Mouse (Mus musculus) telencephalon, adult 2 months (tissue): ENCODE data around the gene Grb7.

Experiments used
- DNase-seq: peaks from one replicate; pipeline ENCODE4 v3.0.0-alpha.2; 2011; ENCODE audit warnings: low read depth, low spot score

Grb7 gene

DNA sequence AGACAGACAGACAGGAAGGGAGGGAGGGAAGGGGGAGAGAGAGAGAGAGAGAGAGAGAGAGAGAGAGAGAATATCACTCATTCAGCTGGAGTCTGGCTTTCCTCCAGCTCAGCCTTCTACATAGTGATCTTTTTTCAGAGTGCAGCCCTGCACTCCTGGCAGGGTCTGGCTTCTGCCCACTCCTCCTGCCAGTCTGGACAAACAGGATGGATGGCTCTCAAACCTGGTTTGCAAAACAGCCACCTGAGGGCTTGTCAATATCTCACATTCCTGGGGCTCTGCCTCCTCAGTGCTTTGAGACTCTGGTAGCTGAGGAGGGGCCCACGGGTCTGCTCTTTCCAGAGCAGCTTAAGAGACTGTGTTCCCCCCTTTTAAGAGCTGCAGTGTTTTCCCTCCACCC, 956 bp upstream of the Grb7 start:
- no peak for DNase-seq

DNA sequence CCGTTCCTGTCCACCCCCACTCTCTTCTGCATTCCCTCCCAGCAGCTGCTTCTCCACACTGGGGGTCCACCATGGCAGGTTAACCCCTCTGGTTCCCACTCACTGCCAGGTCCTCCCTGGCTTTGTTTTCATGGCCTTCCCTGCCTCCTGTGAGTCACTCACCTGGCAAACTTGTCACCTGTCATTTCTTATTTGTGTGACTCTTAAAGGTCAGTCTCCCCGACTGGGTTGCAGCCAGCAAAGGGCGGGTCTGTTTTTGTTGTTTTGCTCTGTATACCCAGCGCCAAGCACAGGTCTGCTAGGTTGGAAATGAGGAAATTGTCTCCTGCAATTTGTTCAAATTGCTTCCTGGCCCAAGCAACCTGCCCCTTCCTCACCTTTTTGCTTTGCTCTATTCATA, 515 bp upstream of the Grb7 start:
- DNase-seq: no peak

DNA sequence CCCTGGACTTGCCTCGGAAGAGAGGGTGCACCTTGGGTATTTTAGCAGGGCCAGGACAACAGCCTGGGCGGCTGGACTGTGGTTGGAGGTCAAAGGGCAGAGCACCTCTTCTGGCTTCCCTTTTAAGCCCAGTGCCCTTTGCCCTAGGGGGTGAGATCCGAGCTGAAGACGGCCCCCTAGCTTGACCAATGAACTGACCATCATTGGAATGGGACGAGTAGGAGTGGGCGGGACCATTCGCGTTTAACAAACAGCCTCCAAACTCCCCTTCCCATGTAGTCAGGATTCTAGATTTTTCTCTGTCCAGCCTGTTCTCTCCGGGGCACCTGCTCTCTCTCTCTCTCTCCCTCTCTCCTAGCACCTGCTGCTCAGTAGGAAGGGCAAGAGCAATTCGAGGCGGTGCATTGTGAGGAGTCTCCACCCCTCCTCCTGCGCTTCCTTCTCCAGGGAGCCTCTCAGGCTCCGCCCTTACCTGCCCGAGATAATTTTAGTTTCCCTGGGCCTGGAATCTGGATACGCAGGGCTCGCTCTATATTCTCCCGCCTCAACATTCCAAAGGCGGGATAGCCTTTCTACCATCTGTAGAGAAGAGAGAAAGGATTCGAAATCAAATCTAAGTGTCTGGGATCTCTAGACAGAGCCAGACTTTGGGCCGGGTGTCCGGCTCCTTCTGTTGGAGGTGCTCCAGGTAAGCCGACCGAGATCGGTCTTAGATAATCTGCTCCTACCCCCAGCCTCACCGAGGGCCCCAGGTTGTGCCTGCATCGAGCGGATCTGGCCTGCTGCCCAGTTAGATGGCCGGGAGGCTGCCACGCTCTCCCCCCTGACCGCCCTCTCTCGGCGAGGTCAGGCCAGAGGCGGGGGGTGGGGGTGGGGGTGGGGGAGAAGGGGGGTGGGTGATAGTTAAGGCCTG, 624 bp downstream of the Grb7 start:
- DNase-seq: no peak

DNA sequence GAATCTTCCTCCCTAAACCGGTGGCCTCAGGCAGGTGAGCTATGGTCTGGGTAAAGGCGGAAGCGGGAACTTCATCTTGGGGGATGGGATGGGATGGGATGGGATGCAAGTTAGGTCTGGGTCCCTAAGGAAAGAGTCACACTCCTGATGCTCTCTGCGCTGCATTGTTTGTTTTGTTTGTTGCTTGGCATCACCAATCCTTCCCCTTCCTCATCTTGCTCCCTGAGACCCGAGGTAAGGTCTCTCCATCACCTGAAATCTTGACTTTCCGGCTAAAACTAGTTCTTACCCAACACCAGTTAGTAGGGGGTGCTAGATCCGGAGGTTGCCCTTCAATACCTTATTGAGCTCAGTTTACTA, 1.3 kb downstream of the Grb7 start:
- no peak for DNase-seq

DNA sequence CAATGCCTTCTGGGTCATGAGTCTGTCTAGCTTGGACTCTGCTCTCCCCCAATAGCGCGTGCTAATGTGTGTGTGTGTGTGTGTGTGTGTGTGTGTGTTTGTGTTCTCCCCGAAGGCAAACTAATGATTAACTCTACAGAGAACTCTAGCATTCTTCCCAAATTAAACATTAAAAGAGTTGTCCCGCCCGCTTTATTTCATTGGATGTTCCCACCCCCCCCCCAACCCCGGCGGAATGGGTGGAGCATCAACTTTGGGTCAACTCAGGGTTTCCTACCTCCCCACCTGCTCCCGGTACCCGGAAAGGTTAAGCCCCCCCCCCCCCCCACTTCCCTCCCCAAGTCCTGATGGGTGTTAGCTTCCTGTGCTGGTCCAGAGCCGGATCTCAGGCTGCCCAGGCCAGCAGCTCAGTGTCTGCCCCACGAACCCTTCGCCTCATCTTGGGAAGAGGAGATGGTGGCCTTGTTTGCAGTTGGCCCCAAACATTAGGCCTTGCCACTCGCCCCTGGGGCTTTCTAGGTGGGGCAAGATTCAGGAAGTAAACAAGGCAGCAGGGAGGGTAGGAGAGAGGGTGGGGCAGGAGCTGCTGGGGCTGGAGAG, 2.1 kb downstream of the Grb7 start:
- no peak for DNase-seq

DNA sequence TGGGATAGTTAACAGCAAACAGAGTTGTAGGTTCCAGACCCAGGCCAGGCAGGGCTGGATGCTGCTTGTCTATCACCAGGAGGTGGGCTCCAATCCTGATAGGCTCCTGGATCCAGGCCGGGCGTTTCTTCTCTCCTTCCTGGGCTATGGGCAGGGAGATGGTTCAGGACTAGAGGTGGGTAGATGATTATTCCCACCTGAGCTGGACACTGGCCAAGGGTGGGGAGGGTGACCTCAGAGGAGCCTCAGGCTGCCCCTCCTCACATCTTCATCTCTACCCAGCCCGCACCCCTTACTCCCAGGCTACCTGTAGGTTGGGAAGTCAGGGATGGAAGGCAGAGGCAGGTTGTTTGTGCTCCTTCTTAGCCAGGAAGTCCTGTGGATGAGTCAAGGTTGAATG, 3.2 kb downstream of the Grb7 start:
- no peak for DNase-seq

DNA sequence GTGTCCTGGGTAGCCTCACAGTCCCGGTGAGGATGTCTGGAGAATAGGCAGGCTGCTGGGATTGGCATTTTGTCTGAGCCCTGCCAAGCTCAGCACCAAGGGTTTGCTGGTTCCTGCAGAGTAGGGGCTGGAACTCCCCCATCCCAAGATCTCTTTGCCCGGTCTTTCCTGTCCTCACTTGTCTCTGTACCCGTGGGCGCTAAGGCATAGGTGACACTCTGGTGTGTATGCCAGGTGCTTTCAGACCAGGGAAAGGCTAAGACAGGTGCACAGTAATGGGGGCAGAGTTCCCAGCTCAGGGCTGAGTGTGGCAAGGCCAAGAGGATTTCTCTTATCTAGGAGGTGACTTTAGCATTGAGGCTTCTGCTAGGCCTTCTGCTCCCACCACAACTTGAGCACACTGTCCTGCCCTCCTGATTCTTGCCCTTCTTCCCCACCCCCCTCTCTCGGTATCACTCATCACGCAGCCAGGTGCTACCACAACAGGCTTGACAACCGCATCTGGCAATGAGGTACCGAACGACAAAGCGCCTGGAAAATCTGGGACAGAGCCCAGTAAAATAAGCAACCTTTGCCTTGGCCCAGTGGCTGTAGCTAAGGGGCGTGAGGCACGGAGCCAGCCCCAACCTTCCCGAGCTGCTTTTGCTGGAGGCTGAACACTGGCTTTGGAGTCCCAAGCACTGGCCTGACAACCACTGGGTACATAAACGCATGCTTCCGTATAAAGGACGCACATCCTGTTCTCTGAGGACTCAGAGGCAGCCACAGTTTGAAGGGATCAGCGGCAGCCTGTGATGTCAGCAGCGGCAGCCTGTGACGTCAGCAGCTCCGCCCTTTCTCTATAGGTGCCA, 4.0 kb downstream of the Grb7 start:
- DNase-seq: no peak

DNA sequence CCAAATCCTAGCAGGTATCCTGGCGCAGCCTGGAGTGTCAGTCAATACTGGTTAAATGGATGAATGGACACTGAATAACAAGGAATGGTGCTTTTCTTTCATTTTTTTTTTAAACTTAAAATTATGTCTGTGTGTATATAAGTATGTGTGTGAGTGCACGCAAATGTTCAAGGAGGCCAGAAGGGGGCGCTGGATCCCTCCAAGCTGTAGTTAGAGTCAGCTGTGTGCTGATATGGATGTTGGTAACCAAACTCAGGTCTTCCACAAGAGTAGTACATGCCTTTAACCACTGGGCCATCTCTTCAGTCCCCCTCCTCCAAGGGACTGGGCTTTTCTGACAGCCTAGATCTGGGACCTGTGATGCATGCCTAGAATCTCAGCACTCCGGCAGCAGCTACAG, 9.3 kb downstream of the Grb7 start:
- DNase-seq: no peak

DNA sequence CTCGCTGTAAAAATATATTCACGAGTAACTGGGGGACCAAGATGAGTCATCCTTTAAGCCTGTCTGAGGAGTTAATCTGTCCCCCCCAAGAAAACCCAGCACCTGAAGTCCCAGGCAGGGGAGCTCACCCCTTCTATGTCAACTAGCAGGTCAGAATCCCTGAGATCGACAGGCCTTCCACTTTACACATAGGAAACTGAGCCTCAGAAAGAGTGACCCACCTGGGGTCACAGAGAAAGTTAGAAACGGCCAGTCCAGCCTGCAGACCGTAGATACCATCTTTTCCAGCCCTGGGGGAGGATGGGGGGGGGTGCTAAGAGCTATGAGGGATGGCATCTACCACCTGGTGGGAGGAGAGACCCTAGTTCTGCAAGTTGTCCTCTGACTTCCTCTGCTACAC, 10.4 kb downstream of the Grb7 start:
- no peak for DNase-seq

DNA sequence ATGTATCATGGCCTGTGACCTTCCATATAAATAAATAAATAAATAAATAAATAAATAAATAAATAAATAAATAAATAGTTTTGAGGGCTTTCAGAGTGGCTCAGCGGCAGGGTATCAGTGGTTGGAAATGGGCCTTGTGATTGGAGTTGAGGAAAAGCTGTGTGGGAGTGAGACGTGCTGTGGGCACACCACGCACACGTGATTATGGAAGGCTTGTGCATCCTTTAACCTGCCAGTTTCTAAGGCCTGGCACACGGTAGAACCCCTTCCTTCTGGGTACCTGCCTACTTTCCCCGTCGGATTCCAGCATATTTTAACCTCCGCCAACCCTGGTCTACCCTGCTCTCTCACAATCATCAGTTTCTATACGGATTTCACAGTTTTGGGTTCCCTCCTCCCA, 10.8 kb downstream of the Grb7 start:
- DNase-seq: no peak

DNA sequence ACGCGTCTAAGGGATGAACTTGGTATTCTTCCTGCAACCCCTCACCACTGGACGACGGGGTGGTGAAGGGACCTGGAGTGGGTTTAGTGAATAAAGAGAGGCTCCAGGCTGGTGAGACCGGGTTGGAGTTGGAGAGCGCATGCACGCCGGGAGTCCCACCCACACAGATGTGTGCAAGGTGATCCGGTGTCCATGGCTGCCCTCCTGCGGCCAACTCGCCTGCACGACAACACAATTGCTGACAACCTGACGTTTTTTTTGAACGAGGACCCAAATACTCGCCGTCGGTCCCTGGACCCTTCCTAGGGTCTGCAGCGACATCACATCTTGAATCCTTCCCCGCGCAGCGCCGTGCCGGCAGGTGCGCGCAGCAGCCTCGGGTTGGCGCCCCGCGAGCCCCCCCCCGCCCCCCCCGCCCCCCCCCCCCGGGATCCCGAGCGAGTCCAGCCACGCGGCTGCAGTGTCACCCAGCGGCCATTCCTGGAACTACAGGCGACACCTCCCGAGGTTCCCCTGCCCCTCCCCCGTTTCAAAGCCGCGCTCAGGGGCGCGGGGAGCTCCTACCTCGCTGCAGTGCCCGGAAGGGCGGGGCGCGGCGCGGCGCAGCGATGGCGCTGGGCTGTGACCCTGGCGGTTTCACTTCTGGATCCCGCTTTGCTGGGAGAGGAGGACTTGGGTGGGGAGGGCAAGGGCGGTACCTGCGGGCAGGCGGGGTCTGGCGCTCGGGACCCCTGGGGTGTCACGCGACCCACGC, 11.3 kb downstream of the Grb7 start:
- peak; percentile 46 for DNase-seq

DNA sequence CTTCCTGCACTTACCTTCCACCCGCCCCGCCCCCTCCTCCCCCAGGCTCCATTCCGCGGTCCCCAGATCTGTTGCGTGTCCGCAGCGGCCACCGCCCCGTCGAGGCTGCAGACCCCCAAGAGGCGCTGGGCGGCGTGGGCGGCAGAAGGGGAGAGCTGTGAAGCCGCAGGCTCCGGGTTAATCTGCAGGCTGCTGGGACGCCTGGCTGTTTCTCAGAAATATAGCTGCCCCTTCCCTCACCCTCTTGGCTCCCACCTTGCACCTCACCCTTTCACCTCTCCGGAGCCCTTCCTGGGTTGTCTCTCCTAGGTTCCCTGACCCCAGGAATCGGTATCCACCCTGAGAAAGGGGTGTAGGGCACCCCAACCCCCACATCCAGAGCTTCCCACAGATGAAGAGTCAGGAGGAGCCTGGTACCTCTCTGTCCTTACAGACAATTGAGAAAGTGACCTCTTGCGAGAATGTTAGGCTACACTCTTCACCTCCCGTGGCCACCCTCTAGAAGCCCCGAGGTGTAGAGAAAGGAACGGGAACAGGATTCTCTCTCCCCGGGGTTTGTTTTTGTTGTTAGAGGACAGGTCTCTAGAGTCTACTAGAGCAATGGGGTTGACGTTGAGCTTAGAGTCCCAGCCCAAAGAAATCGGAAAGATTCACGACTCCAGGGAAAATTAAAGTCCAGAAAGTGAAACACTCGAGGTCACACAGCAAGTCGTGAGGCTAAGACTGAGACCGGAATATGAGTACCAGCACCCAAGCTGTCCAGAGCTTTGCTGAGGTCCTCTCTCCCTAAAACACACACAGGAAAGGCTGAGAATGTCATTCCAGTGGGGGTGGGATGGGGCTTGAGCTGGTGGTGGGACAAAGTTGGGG, 12.2 kb downstream of the Grb7 start:
- DNase-seq: no peak

DNA sequence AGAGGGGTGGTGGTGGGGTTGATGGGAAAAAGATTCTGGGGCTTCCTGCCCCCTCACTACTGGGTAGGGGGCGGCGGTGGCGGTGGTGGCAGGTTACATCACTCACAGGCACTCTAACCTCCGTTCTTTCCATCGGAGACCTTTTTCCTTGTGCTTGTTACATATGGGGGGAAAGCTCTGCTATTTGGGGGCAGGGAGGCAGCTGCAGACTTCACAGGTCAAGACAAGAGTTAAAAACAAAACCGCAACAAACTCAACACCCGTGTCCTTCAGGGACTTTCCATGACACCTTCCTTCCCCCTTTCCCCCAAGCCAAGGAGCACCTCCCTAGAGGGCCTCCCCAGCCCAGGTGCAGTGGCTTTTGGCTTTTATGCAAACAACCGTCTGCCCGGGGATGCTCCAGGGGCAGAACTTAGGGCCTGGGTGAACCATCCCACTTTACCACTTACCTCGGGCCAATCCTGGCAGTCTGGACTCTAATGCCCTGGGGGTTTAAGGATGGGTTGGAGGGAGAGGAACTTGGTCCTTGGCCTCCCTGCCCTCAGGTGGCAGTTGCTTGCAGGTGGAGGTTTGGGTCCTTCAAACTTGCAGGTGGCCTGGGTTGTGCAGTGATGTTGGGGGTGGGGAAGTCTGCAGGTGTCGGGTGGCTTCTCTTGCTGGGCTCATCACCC, 13.0 kb downstream of the Grb7 start:
- no peak for DNase-seq

DNA sequence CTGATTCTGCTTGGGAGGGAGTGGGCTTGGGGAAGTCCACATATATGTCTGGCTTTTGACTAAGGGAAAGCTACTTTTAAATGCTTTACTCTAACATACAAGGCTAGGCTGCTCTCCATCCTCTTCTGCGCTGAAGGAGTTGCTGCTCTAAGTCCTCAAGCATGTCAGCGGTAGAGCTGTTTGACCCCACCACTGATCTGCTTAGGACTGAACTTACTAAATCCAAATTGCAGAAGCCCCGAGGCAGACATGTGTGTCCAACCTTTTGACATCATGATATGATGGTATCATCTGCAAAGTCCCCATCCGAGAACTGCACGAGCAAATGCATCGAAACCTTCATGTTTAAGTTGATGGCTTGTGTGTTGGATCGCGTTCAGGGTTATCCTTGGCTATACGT, 13.7 kb downstream of the Grb7 start:
- no peak for DNase-seq

DNA sequence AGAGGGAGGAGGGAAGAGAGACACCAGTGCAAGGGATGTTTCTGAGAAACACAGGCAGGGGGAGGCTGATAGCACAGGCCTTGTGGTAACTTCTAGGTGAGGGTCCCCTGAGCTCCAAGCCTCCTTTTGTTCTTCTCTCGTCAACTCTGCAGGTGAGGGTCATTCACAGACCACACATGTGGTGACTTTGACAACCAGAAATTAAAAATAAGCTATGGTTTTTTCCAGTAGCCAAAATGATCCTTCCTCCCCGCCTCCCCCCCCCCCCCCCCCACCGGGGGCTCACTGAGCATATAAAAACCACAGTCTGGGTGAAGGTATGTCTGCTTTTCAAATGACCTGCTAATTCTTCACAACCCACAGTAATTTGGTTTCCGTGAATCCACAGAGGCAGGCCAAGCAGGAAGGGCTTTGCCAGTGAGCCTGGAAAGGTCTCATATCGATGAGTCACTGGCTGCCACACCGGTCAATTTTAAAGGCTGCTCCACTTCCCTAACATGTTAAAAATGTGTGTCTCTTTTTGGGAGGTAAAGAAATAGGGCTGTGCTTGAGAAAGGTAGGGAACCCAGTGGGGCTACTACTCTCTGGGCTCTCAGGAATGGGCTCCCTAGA, 15.0 kb downstream of the Grb7 start:
- DNase-seq: no peak

DNA sequence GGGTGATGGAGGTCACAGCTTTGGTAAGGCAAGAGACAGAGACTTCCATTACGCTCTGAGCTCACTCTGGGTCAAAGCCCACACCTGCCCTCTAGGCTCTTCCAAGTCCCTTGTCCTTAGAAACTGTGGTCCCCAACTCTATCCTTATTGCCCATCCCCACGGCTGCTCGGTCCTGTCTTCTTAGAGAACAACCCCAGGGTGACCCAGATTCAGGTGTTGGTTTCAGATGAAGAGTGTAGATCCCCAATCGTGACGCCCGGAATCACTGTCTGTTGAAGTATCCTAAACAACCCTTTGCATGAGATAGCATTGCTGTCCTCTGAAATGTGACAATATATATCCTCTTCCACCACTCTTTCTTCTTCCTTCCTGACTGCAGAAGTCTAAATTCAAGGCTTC, 16.1 kb downstream of the Grb7 start:
- no peak for DNase-seq

DNA sequence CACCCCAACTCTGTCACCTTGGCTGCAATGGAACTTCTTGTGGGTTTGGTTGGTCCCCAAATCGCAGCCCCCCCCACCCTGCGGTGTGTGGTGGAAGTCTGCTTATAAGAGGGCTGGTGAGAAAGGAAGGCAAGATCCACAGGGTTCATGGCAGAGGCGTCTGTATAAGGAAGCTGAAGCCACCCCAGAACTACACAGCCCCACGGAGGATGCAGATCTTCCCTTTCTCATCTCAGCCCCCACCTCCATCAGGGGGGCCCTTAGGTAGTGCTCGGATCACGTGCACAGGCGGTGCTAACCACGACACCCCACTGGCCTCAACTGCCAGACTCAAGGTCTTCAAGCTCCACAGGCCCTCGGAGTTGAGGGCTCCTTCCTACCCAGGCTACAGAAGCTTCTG, 17.7 kb downstream of the Grb7 start:
- no peak for DNase-seq

DNA sequence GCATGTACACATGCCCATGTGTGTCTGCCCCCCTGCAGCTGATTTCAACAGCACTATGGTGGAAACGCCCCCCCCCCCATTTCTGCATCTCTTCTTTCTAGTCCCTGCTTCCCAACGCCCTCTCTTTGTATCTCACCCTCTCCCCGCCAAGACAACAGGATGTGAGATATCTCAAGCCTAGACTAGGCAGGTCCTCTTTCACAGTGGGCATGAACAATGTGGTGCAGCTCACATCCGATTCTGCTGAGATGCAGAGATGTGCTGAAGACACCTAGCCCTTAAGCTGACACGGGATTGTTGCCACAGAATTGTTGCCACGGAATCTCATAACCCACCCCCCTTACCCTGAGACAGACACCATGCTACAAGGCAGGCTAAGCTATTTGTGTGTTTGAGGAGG, 18.3 kb downstream of the Grb7 start:
- no peak for DNase-seq

DNA sequence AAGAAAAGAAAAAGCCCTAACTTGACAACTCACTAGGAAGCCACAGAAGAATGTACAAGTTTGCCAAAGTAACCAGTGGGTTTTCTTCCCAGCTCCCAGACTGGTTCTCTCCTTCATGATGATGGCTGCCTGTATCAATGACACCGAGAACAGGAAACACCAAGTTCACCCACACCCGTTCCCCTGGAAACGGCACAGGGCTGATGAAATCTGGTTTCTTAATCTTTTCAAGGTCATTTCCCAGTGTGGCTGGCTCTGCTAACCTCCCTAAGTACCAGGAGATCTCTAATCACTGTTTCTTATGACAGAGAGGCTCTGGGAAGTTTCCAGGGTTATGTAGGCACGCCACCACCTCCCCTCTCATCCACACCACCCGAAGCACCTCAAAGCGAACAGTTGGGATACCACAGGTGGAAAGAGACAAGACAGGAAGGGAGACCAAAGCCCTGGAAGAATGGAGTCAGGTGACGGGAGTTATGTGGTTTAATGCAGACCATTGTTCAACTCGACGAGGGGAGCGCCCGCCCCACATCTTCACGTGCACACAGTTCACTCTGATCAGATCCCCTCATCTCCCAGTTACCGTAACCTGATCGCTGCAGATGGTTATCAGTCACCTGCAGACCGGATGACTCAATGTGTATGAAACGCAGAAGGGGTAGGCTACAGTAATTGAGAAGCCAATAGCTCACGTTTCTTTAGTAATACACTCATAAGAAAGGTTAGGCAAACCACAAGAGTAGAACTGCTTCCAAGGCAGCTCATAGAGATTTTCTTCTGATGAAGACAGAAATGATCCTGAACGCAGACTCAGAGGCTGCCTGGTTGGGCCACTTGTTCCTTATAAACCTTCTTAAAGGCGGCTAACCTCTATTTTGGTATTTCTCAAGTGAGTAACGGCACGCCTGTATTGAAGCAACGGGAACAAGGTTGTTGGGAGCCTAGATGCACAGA, 23.8 kb downstream of the Grb7 start:
- DNase-seq: no peak
